Mouse (Mus musculus) CH12.LX (cell line): ENCODE measurements around the gene Vta1.

Source experiments
- EP300 ChIP-seq: IDR thresholded peaks from 2 replicates; pipeline ENCODE4 v1.6.1; 2011; ENCODE audit warnings: low read length, improper control_type of control experiment
- MAFK ChIP-seq: IDR thresholded peaks from 2 replicates; pipeline ENCODE4 v1.6.1; 2011; ENCODE audit warnings: low read length, improper control_type of control experiment; ENCODE audit not compliant: insufficient replicate concordance
- MAX ChIP-seq: IDR thresholded peaks from 2 replicates; pipeline ENCODE4 v1.6.1; 2011; ENCODE audit warnings: low read length, improper control_type of control experiment
- RAD21 ChIP-seq: IDR thresholded peaks from 2 replicates; pipeline ENCODE4 v1.6.1; 2011; ENCODE audit warnings: low read depth, mild to moderate bottlenecking, low read length, improper control_type of control experiment, moderate library complexity
- ZC3H11A ChIP-seq: IDR thresholded peaks from 2 replicates; pipeline ENCODE4 v1.6.1; 2012; ENCODE audit warnings: low read depth, mild to moderate bottlenecking, inconsistent platforms, low read length, improper control_type of control experiment

DNA sequence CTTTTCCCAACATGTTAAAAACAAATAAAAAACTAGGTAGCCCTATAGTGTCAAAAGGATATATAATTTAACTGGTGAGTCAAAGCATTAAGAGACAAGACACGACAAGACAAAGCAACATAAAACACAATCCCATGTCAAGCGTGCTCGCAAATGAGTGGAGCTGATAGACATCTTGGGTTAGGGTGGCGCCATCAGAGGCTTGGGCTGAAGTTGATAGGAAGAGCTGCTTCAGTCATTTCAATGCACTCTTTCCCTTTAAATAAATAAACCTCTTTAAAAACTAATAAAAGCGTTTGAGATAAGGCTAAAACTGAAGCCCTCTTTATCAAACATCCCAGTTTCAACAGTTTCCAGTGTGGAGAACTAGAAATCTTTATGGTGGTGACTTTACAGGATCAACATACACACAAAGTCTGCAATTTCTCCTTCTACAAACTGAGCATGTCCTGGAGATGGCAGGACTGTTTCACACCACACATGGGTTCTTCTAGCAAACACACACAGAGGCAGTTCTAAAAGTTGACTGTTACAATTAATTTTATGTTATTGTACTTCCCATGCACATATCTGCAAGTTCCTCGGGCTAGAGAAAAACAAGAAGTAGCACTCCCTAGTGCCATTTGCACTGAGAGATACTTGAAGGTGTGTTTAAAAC lies 16.4 kb downstream of the Vta1 start:
- TF ChIP-seq RAD21 (no peak), MAFK (no peak), EP300 (no peak), MAX (no peak), ZC3H11A (no peak)
